In the genomic region with DNA sequence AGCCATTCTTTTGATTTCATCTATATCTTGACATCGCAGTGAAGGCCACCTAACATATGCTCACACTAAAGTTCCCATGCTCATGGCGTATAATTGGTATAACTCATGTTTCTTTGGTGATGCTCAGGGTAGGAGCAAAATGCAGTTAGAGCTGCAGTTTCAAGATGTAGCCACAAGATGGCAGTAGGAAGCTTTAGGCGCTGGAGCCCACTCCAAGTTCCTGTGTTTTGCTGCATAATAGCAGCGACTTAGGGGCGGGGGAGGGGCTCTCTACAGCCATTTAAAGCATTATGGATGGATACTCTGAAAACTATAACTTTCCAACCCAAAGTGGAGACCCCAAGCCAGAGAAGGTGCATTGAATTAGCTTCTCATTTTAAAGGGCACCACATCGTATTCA, we compare ENCODE assay signal across 7 mouse cellular contexts. TPM values are rescaled to one million over a fixed set of nuclear protein-coding genes. Genes with fewer than 3 reads are reported as not detected.
DNase-seq lines count a peak whose midpoint lies in the region; ATAC-seq and TF ChIP-seq lines count a peak whose summit lies in the region.

No protein-coding gene starts in this region.

- H3K27me3 ChIP-seq in midbrain, embryonic 12.5 days: no peaks in the 10 kb centered on the region
- no peaks in the 10 kb centered on the region for H3K27me3 ChIP-seq in stomach, embryonic 14.5 days (ENCODE audit: control insufficient read depth, insufficient read depth, low read length)

- no peaks in the 10 kb centered on the region for H3K4me1 ChIP-seq in midbrain, embryonic 12.5 days
- no peaks in the 10 kb centered on the region for H3K4me1 ChIP-seq in stomach, embryonic 14.5 days (ENCODE audit: control insufficient read depth, insufficient read depth, low read length)

- H3K4me3 ChIP-seq in left cerebral cortex, adult 2 months: no peak overlapping the region
- H3K4me3 ChIP-seq in midbrain, embryonic 12.5 days: no peak overlapping the region
- H3K4me3 ChIP-seq in stomach, embryonic 14.5 days (ENCODE audit: low read depth, low read length): no peak overlapping the region

- intact Hi-C loops in left cerebral cortex, adult 2 months (cut with DNase I): loop anchor here (1.0 to 2.0 kb wide), 2 partner anchors 154 to 655 kb away; a partner anchor contains a TSS

- no peak overlapping the region for H3K9ac ChIP-seq in midbrain, embryonic 12.5 days (replicated peaks)
- no peak overlapping the region for H3K9ac ChIP-seq in stomach, embryonic 14.5 days (replicated peaks; ENCODE audit: low read depth, low read length)

- ATAC-seq in CD4-positive, CD25-positive, alpha-beta regulatory T cell, adult 4 months: peak; percentile 47
- peak; percentile 85 to 90 for ATAC-seq in hematopoietic stem cell, adult 5-6 weeks (replicated peaks in 1 of 2; ENCODE audit: insufficient read depth in 1 of 2, low FRiP score in 2 of 2, low TSS enrichment in 1 of 2, low read depth in 1 of 2, poor library complexity in 2 of 2, severe bottlenecking in 2 of 2)
- peak; percentile 60; the same call in 1 of the 2 replicates for ATAC-seq in midbrain, embryonic 12.5 days (ENCODE audit: low FRiP score, low read depth)
- peak; percentile 37; the same call in 1 of the 2 replicates for ATAC-seq in stomach, embryonic 14.5 days (ENCODE audit: insufficient number of reproducible peaks, insufficient read depth, low FRiP score, low read depth)

- TF ChIP-seq CTCF in left cerebral cortex, adult 2 months (IDR thresholded peaks at IDR 0.05): peak; percentile 73

- DNase-seq in A20 (ENCODE audit: low read depth, low spot score): peak; percentile 41
- DNase-seq in cerebellum, postnatal 25 days: peak; percentile 13 to 48
- DNase-seq in left cerebral cortex, adult 2 months (ENCODE audit: extremely low spot score in 1 of 2, low spot score in 2 of 2): peak; percentile 26 to 37

- no peak overlapping the region for H3K27ac ChIP-seq in left cerebral cortex, adult 2 months
- no peak overlapping the region for H3K27ac ChIP-seq in midbrain, embryonic 12.5 days (replicated peaks)
- H3K27ac ChIP-seq in stomach, embryonic 14.5 days (ENCODE audit: low read length): no peak overlapping the region

- H3K9me3 ChIP-seq in midbrain, embryonic 12.5 days: no peaks in the 10 kb centered on the region
- H3K9me3 ChIP-seq in stomach, embryonic 14.5 days (ENCODE audit: control insufficient read depth, low read depth, low read length): no peaks in the 10 kb centered on the region

- H3K4me2 ChIP-seq in midbrain, embryonic 12.5 days (replicated peaks): no peak overlapping the region
- H3K4me2 ChIP-seq in stomach, embryonic 14.5 days (replicated peaks; ENCODE audit: low read depth, low read length): no peak overlapping the region

- WGBS in midbrain, embryonic 12.5 days: 20% methylated on average over 6 of the region's 6 CpGs
- 19% methylated on average over 6 of the region's 6 CpGs for WGBS in stomach, embryonic 14.5 days

- H3K36me3 ChIP-seq in midbrain, embryonic 12.5 days: no peaks in the 10 kb centered on the region
- H3K36me3 ChIP-seq in stomach, embryonic 14.5 days (ENCODE audit: control insufficient read depth, insufficient read depth, low read length): no peaks in the 10 kb centered on the region

RNA-seq across cellular contexts. Expression of a gene that starts 16.4 kb away (rescaled TPM):
- polyA plus RNA-seq in CD4-positive, CD25-positive, alpha-beta regulatory T cell, adult 4 months (2017; shearing (Covaris generic)): not detected
- total RNA-seq in hematopoietic stem cell, adult 5-6 weeks (2017): not detected in 2 replicates
- not detected for total RNA-seq in left cerebral cortex, adult 2 months (2021)
- not detected in 2 replicates for polyA plus RNA-seq in midbrain, embryonic 12.5 days (2016; fragmentation: Nextera tagmentation; extraction: Ambion mirVana)
- polyA plus RNA-seq in stomach, embryonic 14.5 days (2014; fragmentation: Nextera tagmentation; extraction: Ambion mirVana): not detected in 2 replicates

RNA-seq across cellular contexts. Expression of a gene that starts 47.1 kb away (rescaled TPM):
- 10 to 100 TPM; 48.8 to 55.2 TPM for polyA plus RNA-seq in CD4-positive, CD25-positive, alpha-beta regulatory T cell, adult 4 months (2017; shearing (Covaris generic))
- total RNA-seq in hematopoietic stem cell, adult 5-6 weeks (2017): 119 and 154 TPM in 2 replicates
- 10 to 100 TPM; 43.0 to 44.6 TPM for total RNA-seq in left cerebral cortex, adult 2 months (2021)
- 90.7 and 91.2 TPM in 2 replicates for polyA plus RNA-seq in midbrain, embryonic 12.5 days (2016; fragmentation: Nextera tagmentation; extraction: Ambion mirVana)
- polyA plus RNA-seq in stomach, embryonic 14.5 days (2014; fragmentation: Nextera tagmentation; extraction: Ambion mirVana): 73.5 and 77.1 TPM in 2 replicates

Comparison
In these comparisons a context has a peak if more than half of its experiments do, and no peak if none do; other contexts are left out.
1. ATAC-seq: peak in every context shown above with its lines; median percentile 88 in hematopoietic stem cell, adult 5-6 weeks; 60 in midbrain, embryonic 12.5 days; 47 in CD4-positive, CD25-positive, alpha-beta regulatory T cell, adult 4 months; 37 in stomach, embryonic 14.5 days.